In the genomic region with DNA sequence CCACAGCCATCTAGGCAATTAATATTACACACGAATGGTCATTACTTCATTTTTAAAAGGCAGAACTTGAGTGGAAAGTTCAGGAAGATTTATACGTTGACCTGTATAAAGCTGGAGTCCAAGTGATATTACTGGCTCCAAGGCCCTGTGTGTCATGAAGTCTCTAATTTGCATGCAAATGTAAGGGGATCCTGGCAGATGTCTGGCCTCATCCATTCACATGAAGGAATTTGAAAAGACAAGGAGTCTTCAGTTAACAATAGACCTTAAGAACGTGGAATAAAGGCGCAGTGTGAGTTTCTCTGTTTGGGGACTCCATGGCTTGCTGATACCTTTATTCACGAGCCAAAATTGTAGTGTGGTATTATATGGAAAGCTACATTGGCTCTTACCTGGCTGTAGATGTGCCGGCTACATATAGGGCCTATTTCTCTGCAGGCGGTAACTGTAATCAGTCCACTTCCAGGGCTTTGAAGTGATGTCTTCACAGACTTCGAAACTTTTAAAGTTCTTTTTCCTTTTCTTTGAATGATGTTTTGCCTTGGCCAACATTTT, we compare ENCODE assay signal across 10 mouse cellular contexts. TPM values are rescaled to one million over a fixed set of nuclear protein-coding genes. Genes with fewer than 3 reads are reported as not detected.
DNase-seq lines count a peak whose midpoint lies in the region; ATAC-seq lines count a peak whose summit lies in the region.
"Had no signal": no experiment of that assay in that cellular context is flagged by ENCODE, and none has a peak within 500 bp of the region (broad histone marks: within the 10 kb centered on the region; RNA-seq: fewer than 3 reads in every experiment).

No protein-coding gene starts in this region.

- H3K4me1 ChIP-seq in kidney, embryonic 14.5 days (ENCODE audit: control insufficient read depth, insufficient read depth, low read length) = no peaks in the 10 kb centered on the region; the same call in 1 of the 2 replicates
- H3K4me1 ChIP-seq in hindbrain, embryonic 10.5 days (replicated peaks) = peaks cover 53% of the 10 kb centered on the region
- H3K4me1 ChIP-seq in midbrain, embryonic 15.5 days = peaks cover 36% of the 10 kb centered on the region

- H3K27ac ChIP-seq in kidney, embryonic 14.5 days (ENCODE audit: low read depth, low read length) = no peak overlapping the region
- H3K27ac ChIP-seq in hindbrain, embryonic 10.5 days = peak overlapping the region; percentile 95
- peak overlapping the region; percentile 94; the same call in 1 of the 2 replicates for H3K27ac ChIP-seq in midbrain, embryonic 15.5 days

- H3K4me2 ChIP-seq in kidney, embryonic 14.5 days (replicated peaks; ENCODE audit: low read depth, low read length) = peak overlapping the region; percentile 98; the same call in 1 of the 2 replicates
- peak overlapping the region; percentile 79 for H3K4me2 ChIP-seq in midbrain, embryonic 15.5 days

- H3K27me3 ChIP-seq in kidney, embryonic 14.5 days (ENCODE audit: control insufficient read depth, insufficient read depth, low read length) = peaks cover 9% of the 10 kb centered on the region; the same call in 1 of the 2 replicates
- H3K27me3 ChIP-seq in hindbrain, embryonic 10.5 days (ENCODE audit: insufficient read depth, poor library complexity, severe bottlenecking) = no peaks in the 10 kb centered on the region; the same call in 1 of the 2 replicates
- no peaks in the 10 kb centered on the region for H3K27me3 ChIP-seq in midbrain, embryonic 15.5 days (replicated peaks)

- ATAC-seq in kidney, embryonic 14.5 days (ENCODE audit: low FRiP score, low TSS enrichment) = no peak
- no peak for ATAC-seq in midbrain, embryonic 15.5 days (replicated peaks)

- H3K9me3 ChIP-seq in kidney, embryonic 14.5 days (ENCODE audit: control insufficient read depth, low read length) = no peaks in the 10 kb centered on the region
- H3K9me3 ChIP-seq in hindbrain, embryonic 10.5 days = no peaks in the 10 kb centered on the region
- H3K9me3 ChIP-seq in midbrain, embryonic 15.5 days = no peaks in the 10 kb centered on the region

- 54% methylated on average over 8 of the region's 8 CpGs for WGBS in kidney, embryonic 14.5 days
- WGBS in hindbrain, embryonic 10.5 days = 28% methylated on average over 8 of the region's 8 CpGs
- 12% methylated on average over 8 of the region's 8 CpGs for WGBS in midbrain, embryonic 15.5 days

- DNase-seq in kidney, postnatal 14 days = no peak
- DNase-seq in embryo, embryonic 10.5 days (ENCODE audit: low spot score) = peak; percentile 60
- peak; percentile 18 for DNase-seq in hindbrain, embryonic 10.5 days (ENCODE audit: low spot score)
- DNase-seq in yolk sac, embryonic 10.5 days (ENCODE audit: low spot score) = no peak
- DNase-seq in right cerebral cortex, postnatal 10 days (ENCODE audit: low spot score in 2 of 2) = no peak
- no peak for DNase-seq in left cerebral cortex, adult 11 months (ENCODE audit: low spot score)
- DNase-seq: heart, adult 18-20 months; lung, postnatal 10 days had no signal

- H3K4me3 ChIP-seq in kidney, embryonic 14.5 days (ENCODE audit: low read length) = peak overlapping the region; percentile 63; the same call in 1 of the 2 replicates
- peak overlapping the region; percentile 86 for H3K4me3 ChIP-seq in hindbrain, embryonic 10.5 days
- peak overlapping the region; percentile 88 for H3K4me3 ChIP-seq in midbrain, embryonic 15.5 days

- no peaks in the 10 kb centered on the region for H3K36me3 ChIP-seq in kidney, embryonic 14.5 days (ENCODE audit: control insufficient read depth, insufficient read depth, low read length)
- H3K36me3 ChIP-seq in hindbrain, embryonic 10.5 days = peaks cover 4% of the 10 kb centered on the region; the same call in 1 of the 2 replicates
- H3K36me3 ChIP-seq in midbrain, embryonic 15.5 days (replicated peaks) = no peaks in the 10 kb centered on the region

- H3K9ac ChIP-seq in kidney, embryonic 14.5 days (ENCODE audit: low read depth, low read length) = no peak overlapping the region
- H3K9ac ChIP-seq in midbrain, embryonic 15.5 days = peak overlapping the region; percentile 93

RNA-seq across cellular contexts. Expression of a gene that starts 2.0 kb away (rescaled TPM):
- polyA plus RNA-seq in kidney, embryonic 14.5 days (2014; fragmentation: Nextera tagmentation; extraction: Ambion mirVana) = 8.0 and 15.5 TPM in 2 replicates
- polyA plus RNA-seq in hindbrain, embryonic 10.5 days (2016; fragmentation: Nextera tagmentation; extraction: Ambion mirVana) = 94.0 and 125 TPM in 2 replicates
- 58.2 and 58.4 TPM in 2 replicates for polyA plus RNA-seq in midbrain, embryonic 15.5 days (2015; fragmentation: Nextera tagmentation; extraction: Ambion mirVana)

Comparison
In these comparisons a context has a peak if more than half of its experiments do, and no peak if none do; other contexts are left out.
1. DNase-seq: peak in embryo, embryonic 10.5 days (single experiment) and hindbrain, embryonic 10.5 days (single experiment); none in kidney, postnatal 14 days (single experiment), yolk sac, embryonic 10.5 days (single experiment), right cerebral cortex, postnatal 10 days (0 of 2) and left cerebral cortex, adult 11 months (single experiment).
2. Peak in every context shown above with its lines, with median percentiles within 50 percentile points of each other: H3K4me3 ChIP-seq.